ENCODE assay signal across 20 mouse cellular contexts in genomic region chr13:19031916-19032688, GRCm38 (mm10).
DNase-seq lines count a peak whose midpoint lies in the region; ATAC-seq and TF ChIP-seq lines count a peak whose summit lies in the region.
"Had no signal": no experiment of that assay in that cellular context is flagged by ENCODE, and none has a peak within 500 bp of the region (broad histone marks: within the 10 kb centered on the region; RNA-seq: fewer than 3 reads in every experiment).

No protein-coding gene starts in this region.

- H3K36me3 ChIP-seq in kidney, postnatal 0 days (ENCODE audit: insufficient read depth, low read length) = no peaks in the 10 kb centered on the region
- H3K36me3 ChIP-seq in kidney, adult 2 months (ENCODE audit: control insufficient read depth, insufficient read depth, low read length) = no peaks in the 10 kb centered on the region
- H3K36me3 ChIP-seq in hindbrain, embryonic 15.5 days = no peaks in the 10 kb centered on the region
- no peaks in the 10 kb centered on the region for H3K36me3 ChIP-seq in neural tube, embryonic 13.5 days
- H3K36me3 ChIP-seq: embryonic facial prominence, embryonic 13.5 days; forebrain, embryonic 10.5 days; G1E; heart, embryonic 10.5 days; limb, embryonic 10.5 days; lung, embryonic 15.5 days had no signal

- peak; percentile 38 for DNase-seq in kidney, postnatal 0 days (ENCODE audit: low spot score)
- DNase-seq in kidney, adult 2 months = no peak
- peak; percentile 32 for DNase-seq in R1 (ENCODE audit: low read depth, low spot score)
- no peak for DNase-seq in layer of hippocampus, adult 2 months (ENCODE audit: low spot score in 2 of 2)
- DNase-seq in left cerebral cortex, postnatal 25 days (ENCODE audit: low spot score in 2 of 2) = no peak
- DNase-seq: adrenal gland, adult 2 months; cerebellum, adult 2 months; gastrocnemius, postnatal 14 days; heart, postnatal 14 days; layer of hippocampus, postnatal 36 days had no signal

- no peaks in the 10 kb centered on the region for H3K9me3 ChIP-seq in kidney, postnatal 0 days (replicated peaks; ENCODE audit: low read length)
- H3K9me3 ChIP-seq in hindbrain, embryonic 15.5 days = no peaks in the 10 kb centered on the region
- no peaks in the 10 kb centered on the region for H3K9me3 ChIP-seq in neural tube, embryonic 13.5 days
- H3K9me3 ChIP-seq: embryonic facial prominence, embryonic 13.5 days; forebrain, embryonic 10.5 days; G1E; heart, embryonic 10.5 days; limb, embryonic 10.5 days; lung, embryonic 15.5 days had no signal

- no peak overlapping the region for H3K27ac ChIP-seq in kidney, postnatal 0 days
- no peak overlapping the region for H3K27ac ChIP-seq in kidney, adult 2 months (ENCODE audit: insufficient read depth, low read depth, low read length)
- peak overlapping the region; percentile 51 for H3K27ac ChIP-seq in hindbrain, embryonic 15.5 days (replicated peaks)
- peak overlapping the region; percentile 49 for H3K27ac ChIP-seq in neural tube, embryonic 13.5 days (replicated peaks)
- H3K27ac ChIP-seq in layer of hippocampus, adult 2 months = no peak overlapping the region
- H3K27ac ChIP-seq: embryonic facial prominence, embryonic 13.5 days; forebrain, embryonic 10.5 days; heart, embryonic 10.5 days; limb, embryonic 10.5 days; lung, embryonic 15.5 days had no signal

- no peaks in the 10 kb centered on the region for H3K27me3 ChIP-seq in kidney, postnatal 0 days (ENCODE audit: insufficient read depth, low read length)
- H3K27me3 ChIP-seq in kidney, adult 2 months (replicated peaks; ENCODE audit: control insufficient read depth, insufficient read depth, low read length) = no peaks in the 10 kb centered on the region
- no peaks in the 10 kb centered on the region for H3K27me3 ChIP-seq in hindbrain, embryonic 15.5 days
- no peaks in the 10 kb centered on the region for H3K27me3 ChIP-seq in neural tube, embryonic 13.5 days
- H3K27me3 ChIP-seq: embryonic facial prominence, embryonic 13.5 days; lung, embryonic 15.5 days had no signal

- no peaks in the 10 kb centered on the region for H3K4me1 ChIP-seq in kidney, postnatal 0 days (replicated peaks; ENCODE audit: insufficient read depth, low read length)
- no peaks in the 10 kb centered on the region for H3K4me1 ChIP-seq in kidney, adult 2 months (ENCODE audit: control insufficient read depth, insufficient read depth, low read length)
- H3K4me1 ChIP-seq in hindbrain, embryonic 15.5 days (replicated peaks) = no peaks in the 10 kb centered on the region; the same call in 1 of the 2 replicates
- peaks cover 20% of the 10 kb centered on the region for H3K4me1 ChIP-seq in neural tube, embryonic 13.5 days (replicated peaks)
- H3K4me1 ChIP-seq: embryonic facial prominence, embryonic 13.5 days; forebrain, embryonic 10.5 days; heart, embryonic 10.5 days; limb, embryonic 10.5 days; lung, embryonic 15.5 days had no signal

- intact Hi-C loops in left cerebral cortex, postnatal 25 days (cut with DNase I) = no loop called here

- WGBS in kidney, postnatal 0 days = 55% methylated on average over 8 of the region's 8 CpGs
- WGBS in kidney, adult 2 months = 53% methylated on average over 8 of the region's 8 CpGs
- WGBS in hindbrain, embryonic 15.5 days = 59% methylated on average over 8 of the region's 8 CpGs
- 57% methylated on average over 8 of the region's 8 CpGs for WGBS in neural tube, embryonic 13.5 days

- H3K4me2 ChIP-seq in kidney, postnatal 0 days (ENCODE audit: low read length) = no peak overlapping the region
- no peak overlapping the region for H3K4me2 ChIP-seq in hindbrain, embryonic 15.5 days
- no peak overlapping the region for H3K4me2 ChIP-seq in neural tube, embryonic 13.5 days
- H3K4me2 ChIP-seq: embryonic facial prominence, embryonic 13.5 days; liver, embryonic 11.5 days; lung, embryonic 15.5 days had no signal

- H3K4me3 ChIP-seq in kidney, postnatal 0 days (replicated peaks; ENCODE audit: low read depth, low read length) = no peak overlapping the region
- H3K4me3 ChIP-seq in kidney, adult 2 months (ENCODE audit: insufficient read depth, low read depth, low read length) = no peak overlapping the region
- H3K4me3 ChIP-seq in hindbrain, embryonic 15.5 days = no peak overlapping the region
- no peak overlapping the region for H3K4me3 ChIP-seq in neural tube, embryonic 13.5 days
- H3K4me3 ChIP-seq in layer of hippocampus, adult 2 months = no peak overlapping the region
- H3K4me3 ChIP-seq: embryonic facial prominence, embryonic 13.5 days; forebrain, embryonic 10.5 days; heart, embryonic 10.5 days; limb, embryonic 10.5 days; lung, embryonic 15.5 days had no signal

- no peak overlapping the region for H3K9ac ChIP-seq in kidney, postnatal 0 days (ENCODE audit: low read depth, low read length)
- no peak overlapping the region for H3K9ac ChIP-seq in hindbrain, embryonic 15.5 days
- H3K9ac ChIP-seq in neural tube, embryonic 13.5 days = no peak overlapping the region
- H3K9ac ChIP-seq: embryonic facial prominence, embryonic 13.5 days; lung, embryonic 15.5 days had no signal

- TF ChIP-seq POLR2A in kidney, adult 2 months (IDR thresholded peaks at IDR 0.05; ENCODE audit: low read depth, low read length) = no peak

- TF ChIP-seq CTCF in kidney, postnatal 0 days (IDR thresholded peaks at IDR 0.05; ENCODE audit: low read depth) = no peak
- no peak for TF ChIP-seq CTCF in kidney, adult 2 months (conservative IDR thresholded peaks at IDR 0.05; ENCODE audit: insufficient read depth, insufficient read length, low read depth, low read length)
- TF ChIP-seq CTCF in layer of hippocampus, adult 2 months (conservative IDR thresholded peaks at IDR 0.05) = no peak

- no peak for ATAC-seq in kidney, postnatal 0 days (replicated peaks; ENCODE audit: low FRiP score, low read depth)
- ATAC-seq in hindbrain, embryonic 15.5 days (ENCODE audit: low FRiP score, low read depth) = no peak
- ATAC-seq in neural tube, embryonic 13.5 days (ENCODE audit: low read depth) = peak; percentile 67
- no peak for ATAC-seq in erythroblast, adult 5-6 weeks (replicated peaks; ENCODE audit: low FRiP score, poor library complexity, severe bottlenecking)

Comparison
In these comparisons a context has a peak if more than half of its experiments do, and no peak if none do; other contexts are left out.
1. DNase-seq: peak in kidney, postnatal 0 days (single experiment) and R1 (single experiment); none in kidney, adult 2 months (single experiment), layer of hippocampus, adult 2 months (0 of 2) and left cerebral cortex, postnatal 25 days (0 of 2).
2. H3K27ac ChIP-seq: peak in hindbrain, embryonic 15.5 days (single experiment) and neural tube, embryonic 13.5 days (single experiment); none in kidney, postnatal 0 days (single experiment), kidney, adult 2 months (single experiment) and layer of hippocampus, adult 2 months (single experiment).